Mouse (Mus musculus): ENCODE data around the gene Cer1. TPM values are rescaled to one million over a fixed set of nuclear protein-coding genes. Genes with fewer than 3 reads are reported as not detected.

The Cer1 gene
- total and polyA plus RNA-seq, 3 experiments = not detected

GRCm38 (mm10) chr4:82882500-82882899 lies 2.4 kb downstream of the Cer1 start:
- no peak for DNase-seq (ENCODE audit: low read depth, low spot score)
- no peaks in the 10 kb centered on the region for H3K36me3 ChIP-seq (ENCODE audit: control insufficient read depth in 1 of 2, insufficient read depth in 2 of 2, low read length in 2 of 2)
- no peak for TF ChIP-seq GABPA (IDR thresholded peaks at IDR 0.05; ENCODE audit: low read depth, low read length)
- no peak for TF ChIP-seq MAX (IDR thresholded peaks at IDR 0.05; ENCODE audit: low read length)
- 0 out of 6 replicates have a peak, but pooled peaks of 1 of the 3 experiments have one; percentile 1 for TF ChIP-seq CTCF (IDR thresholded peaks at IDR 0.05 in 2 of 3, conservative IDR thresholded peaks at IDR 0.05 in 1 of 3; ENCODE audit: control insufficient read depth in 1 of 3, insufficient read depth in 1 of 3, low read depth in 2 of 3, low read length in 3 of 3, poor library complexity in 1 of 3, severe bottlenecking in 1 of 3)
- H3K9ac ChIP-seq (ENCODE audit: control insufficient read depth, low read depth, low read length, poor library complexity, severe bottlenecking) = no peak overlapping the region
- no peaks in the 10 kb centered on the region for H3K4me1 ChIP-seq (ENCODE audit: control insufficient read depth in 1 of 2, insufficient read depth in 2 of 2, low read length in 2 of 2)
- no peaks in the 10 kb centered on the region for H3K9me3 ChIP-seq (replicated peaks; ENCODE audit: insufficient read depth, low read length)
- no peaks in the 10 kb centered on the region for H3K79me2 ChIP-seq (ENCODE audit: control insufficient read depth, insufficient read depth, low read length, poor library complexity)
- no peak overlapping the region for H3K4me3 ChIP-seq (ENCODE audit: control insufficient read depth in 1 of 2, insufficient read depth in 1 of 2, low read depth in 2 of 2, low read length in 2 of 2)
- no peak overlapping the region for H3K27ac ChIP-seq (ENCODE audit: control insufficient read depth, low read depth, low read length)
- H3K27me3 ChIP-seq (ENCODE audit: control insufficient read depth in 1 of 2, insufficient read depth in 2 of 2, low read length in 2 of 2) = no peaks in the 10 kb centered on the region

- no peak overlapping the region for H3K27ac ChIP-seq (ENCODE audit: control insufficient read depth, low read depth, low read length)
- no peaks in the 10 kb centered on the region for H3K9me3 ChIP-seq (replicated peaks; ENCODE audit: insufficient read depth, low read length)
- DNase-seq (ENCODE audit: low read depth, low spot score) = no peak
- no peak overlapping the region for H3K4me3 ChIP-seq (ENCODE audit: control insufficient read depth in 1 of 2, insufficient read depth in 1 of 2, low read depth in 2 of 2, low read length in 2 of 2)
- H3K79me2 ChIP-seq (ENCODE audit: control insufficient read depth, insufficient read depth, low read length, poor library complexity) = no peaks in the 10 kb centered on the region
- TF ChIP-seq POLR2A (IDR thresholded peaks at IDR 0.05; ENCODE audit: control insufficient read depth in 1 of 2, insufficient read depth in 1 of 2, low read depth in 1 of 2, low read length in 2 of 2, poor library complexity in 1 of 2) = no peak
- no peak for TF ChIP-seq MAFK (IDR thresholded peaks at IDR 0.05; ENCODE audit: borderline replicate concordance, low read depth, low read length)
- no peaks in the 10 kb centered on the region for H3K27me3 ChIP-seq (ENCODE audit: control insufficient read depth in 1 of 2, insufficient read depth in 2 of 2, low read length in 2 of 2)
- no peak overlapping the region for H3K9ac ChIP-seq (ENCODE audit: control insufficient read depth, low read depth, low read length, poor library complexity, severe bottlenecking)
- no peaks in the 10 kb centered on the region for H3K36me3 ChIP-seq (ENCODE audit: control insufficient read depth in 1 of 2, insufficient read depth in 2 of 2, low read length in 2 of 2)
- no peaks in the 10 kb centered on the region for H3K4me1 ChIP-seq (ENCODE audit: control insufficient read depth in 1 of 2, insufficient read depth in 2 of 2, low read length in 2 of 2)
Observed at GRCm38 (mm10) chr4:82881366-82881765, 3.6 kb downstream of the Cer1 start.

GRCm38 (mm10) chr4:82880243-82880642 lies 4.7 kb downstream of the Cer1 start:
- H3K9ac ChIP-seq (ENCODE audit: control insufficient read depth, low read depth, low read length, poor library complexity, severe bottlenecking) = no peak overlapping the region
- TF ChIP-seq USF1 (IDR thresholded peaks at IDR 0.05; ENCODE audit: low read depth, low read length) (no peak), KAT2A (conservative IDR thresholded peaks at IDR 0.05; ENCODE audit: low read depth, low read length) (no peak), ZMIZ1 (IDR thresholded peaks at IDR 0.05; ENCODE audit: low read depth, low read length) (no peak)
- no peaks in the 10 kb centered on the region for H3K27me3 ChIP-seq (ENCODE audit: control insufficient read depth in 1 of 2, insufficient read depth in 2 of 2, low read length in 2 of 2)
- no peak overlapping the region for H3K27ac ChIP-seq (ENCODE audit: control insufficient read depth, low read depth, low read length)
- H3K4me3 ChIP-seq (ENCODE audit: control insufficient read depth in 1 of 2, insufficient read depth in 1 of 2, low read depth in 2 of 2, low read length in 2 of 2) = no peak overlapping the region
- H3K9me3 ChIP-seq (replicated peaks; ENCODE audit: insufficient read depth, low read length) = no peaks in the 10 kb centered on the region
- H3K79me2 ChIP-seq (ENCODE audit: control insufficient read depth, insufficient read depth, low read length, poor library complexity) = no peaks in the 10 kb centered on the region
- H3K36me3 ChIP-seq (ENCODE audit: control insufficient read depth in 1 of 2, insufficient read depth in 2 of 2, low read length in 2 of 2) = no peaks in the 10 kb centered on the region
- H3K4me1 ChIP-seq (ENCODE audit: control insufficient read depth in 1 of 2, insufficient read depth in 2 of 2, low read length in 2 of 2) = no peaks in the 10 kb centered on the region
- DNase-seq (ENCODE audit: low read depth, low spot score) = no peak

GRCm38 (mm10) chr4:82879152-82879551 lies 5.8 kb downstream of the Cer1 start:
- no peak overlapping the region for H3K4me3 ChIP-seq (ENCODE audit: control insufficient read depth in 1 of 2, insufficient read depth in 1 of 2, low read depth in 2 of 2, low read length in 2 of 2)

More at GRCm38 (mm10) chr4:82879152-82879551, 5.8 kb downstream of the Cer1 start:
- TF ChIP-seq BHLHE40 (IDR thresholded peaks at IDR 0.05; ENCODE audit: borderline replicate concordance, low read depth, low read length) (no peak), ZNF384 (IDR thresholded peaks at IDR 0.05; ENCODE audit: low read depth, low read length) (no peak), GABPA (IDR thresholded peaks at IDR 0.05; ENCODE audit: low read depth, low read length) (no peak), CTCF (IDR thresholded peaks at IDR 0.05 in 2 of 3, conservative IDR thresholded peaks at IDR 0.05 in 1 of 3; ENCODE audit: control insufficient read depth in 1 of 3, insufficient read depth in 1 of 3, low read depth in 2 of 3, low read length in 3 of 3, poor library complexity in 1 of 3, severe bottlenecking in 1 of 3) (no peak)
- Histone ChIP-seq H3K36me3 (ENCODE audit: control insufficient read depth in 1 of 2, insufficient read depth in 2 of 2, low read length in 2 of 2) (no peaks in the 10 kb centered on the region), H3K9me3 (replicated peaks; ENCODE audit: insufficient read depth, low read length) (no peaks in the 10 kb centered on the region), H3K27me3 (ENCODE audit: control insufficient read depth in 1 of 2, insufficient read depth in 2 of 2, low read length in 2 of 2) (no peaks in the 10 kb centered on the region; a peak in 1 of 4 replicates), H3K79me2 (ENCODE audit: control insufficient read depth, insufficient read depth, low read length, poor library complexity) (no peaks in the 10 kb centered on the region), H3K4me1 (ENCODE audit: control insufficient read depth in 1 of 2, insufficient read depth in 2 of 2, low read length in 2 of 2) (no peaks in the 10 kb centered on the region), H3K27ac (ENCODE audit: control insufficient read depth, low read depth, low read length) (no peak overlapping the region), H3K9ac (ENCODE audit: control insufficient read depth, low read depth, low read length, poor library complexity, severe bottlenecking) (no peak overlapping the region)
- no peak for DNase-seq (ENCODE audit: low read depth, low spot score)
